Mouse (Mus musculus) frontal cortex, adult 2 months (tissue): ENCODE measurements around the gene Thsd4. TPM values are rescaled to one million over a fixed set of nuclear protein-coding genes. Genes with fewer than 3 reads are reported as not detected.

Experiments
- DNase-seq, 2 experiments: peaks; one replicate each; pipeline ENCODE4 v3.0.0; 2022; ENCODE audit warnings: low spot score in 1 of 2; ENCODE audit errors: extremely low spot score in 1 of 2
- polyA plus RNA-seq: library from polyadenylated mRNA; depleted of rRNA; stranded (reverse); fragments of >200 nt; gene quantifications from 2 replicates; pipeline ENCODE4 v1.2.3, GENCODE M21; 2012

The Thsd4 gene
- polyA plus RNA-seq, 1 experiment: 4.7 TPM

DNA sequence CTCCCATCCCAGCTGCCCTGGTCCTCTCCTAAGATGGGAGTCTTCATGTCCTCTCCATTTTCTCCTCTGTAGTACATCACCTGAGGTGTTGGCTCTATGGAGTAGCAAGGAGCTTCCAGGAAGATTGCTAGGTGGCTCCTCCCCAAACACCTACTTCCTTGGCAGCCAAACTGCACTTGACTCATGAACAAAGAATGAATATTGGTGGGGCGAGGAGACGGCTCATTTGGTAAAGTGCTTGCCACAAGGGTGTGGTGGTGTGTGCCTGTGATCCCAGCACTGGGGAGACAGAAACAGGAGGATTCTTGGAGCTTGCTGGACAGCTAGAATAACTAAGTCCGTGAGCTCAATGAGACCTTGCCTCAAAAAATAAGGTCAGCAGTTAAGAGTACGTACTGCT lies 128.9 kb downstream of the Thsd4 start:
- DNase-seq: no peak

DNA sequence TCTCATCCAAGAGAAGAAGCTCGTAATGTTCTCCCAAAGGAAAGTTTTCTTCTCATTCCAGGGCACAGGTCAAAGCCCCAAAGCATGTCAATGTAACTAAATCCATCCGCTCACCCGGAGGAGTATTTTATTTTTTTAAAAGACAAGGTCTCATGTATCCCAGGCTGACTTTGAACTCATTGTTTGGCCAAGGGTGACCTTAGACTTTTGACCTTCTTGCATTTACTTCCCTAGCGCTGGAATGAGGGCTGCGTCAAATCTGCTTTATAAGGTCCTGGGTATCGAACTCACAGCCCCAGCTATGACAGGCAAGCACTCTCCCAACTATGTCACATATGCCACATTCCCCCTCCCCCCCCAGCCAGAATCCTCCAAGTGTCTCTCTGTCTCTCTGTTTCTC lies 137.1 kb downstream of the Thsd4 start:
- DNase-seq: no peak

- peak in 1 of 2 experiments; percentile 15 for DNase-seq
Observed at GRCm38 (mm10) chr9:60382941-60383340, 138.9 kb downstream of the Thsd4 start.

DNA sequence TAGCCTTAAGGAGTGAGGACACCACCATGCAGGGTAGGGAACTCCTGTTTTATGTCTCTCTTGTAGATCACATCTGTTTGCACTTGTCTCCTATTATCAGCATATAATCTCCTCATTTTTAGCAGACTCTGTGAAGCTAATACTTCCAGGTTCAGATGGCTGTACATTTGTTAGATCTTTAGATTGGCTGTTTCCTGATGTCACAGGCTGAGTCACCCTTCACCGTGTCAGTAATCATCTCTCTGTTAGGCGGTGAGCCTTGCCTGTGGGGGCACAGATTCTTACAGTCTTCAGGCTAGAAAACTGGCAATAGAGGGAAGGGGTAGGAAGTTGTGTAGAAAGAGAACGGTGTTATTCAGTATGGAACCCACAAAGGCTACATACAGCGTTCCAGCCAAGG lies 139.3 kb downstream of the Thsd4 start:
- peak; percentile 18 to 34 for DNase-seq

GRCm38 (mm10) chr9:60381010-60381409 lies 140.8 kb downstream of the Thsd4 start:
- DNase-seq: no peak

DNA sequence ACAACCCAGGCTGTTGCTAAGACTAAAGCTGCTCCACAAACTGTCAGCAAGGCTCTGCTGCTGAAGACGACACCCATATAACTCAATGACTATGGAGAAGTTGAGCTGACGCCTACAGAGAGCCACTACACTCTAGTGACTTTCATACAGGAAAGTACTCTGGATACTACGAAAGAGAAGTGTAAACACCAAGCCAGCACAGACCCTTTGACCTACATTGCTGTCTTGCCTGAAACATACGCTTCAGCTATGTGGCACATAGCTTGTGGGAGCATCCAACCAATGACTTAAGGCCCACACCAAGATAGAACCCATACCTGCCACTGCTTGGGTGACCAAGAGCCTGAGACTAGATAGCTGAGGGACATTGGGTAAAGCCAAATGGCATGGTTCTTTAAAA lies 141.3 kb downstream of the Thsd4 start:
- DNase-seq: no peak

- DNase-seq: no peak
Observed at GRCm38 (mm10) chr9:60378235-60378634, 143.6 kb downstream of the Thsd4 start.

DNA sequence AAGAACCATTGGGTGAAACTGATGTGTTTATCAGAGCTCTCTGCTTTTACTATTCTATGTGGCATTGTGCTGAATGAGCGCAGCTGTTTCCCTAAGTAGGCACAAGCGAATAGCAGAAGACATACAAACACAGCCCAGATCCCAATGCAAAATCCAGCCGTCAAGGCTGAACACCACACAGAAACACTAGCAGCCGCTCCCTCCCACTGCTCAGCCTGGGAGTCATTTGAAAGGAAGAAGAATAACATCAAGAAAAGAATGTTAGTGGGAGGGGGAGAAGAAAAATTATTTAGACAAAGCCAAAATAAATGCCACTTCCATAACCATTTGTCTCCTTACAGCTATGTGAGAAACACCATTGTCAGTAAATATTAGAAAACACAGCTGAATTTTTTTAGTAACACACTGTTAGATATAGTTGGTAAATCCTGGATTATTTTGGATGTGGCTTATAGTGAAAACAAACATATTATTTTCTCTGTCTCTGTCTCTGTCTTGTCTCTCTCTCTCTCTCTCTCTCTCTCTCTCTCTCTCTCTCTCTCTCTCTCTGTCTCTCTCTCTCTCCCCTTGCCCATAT lies 148.6 kb downstream of the Thsd4 start:
- DNase-seq: peak in 1 of 2 experiments; percentile 38

DNA sequence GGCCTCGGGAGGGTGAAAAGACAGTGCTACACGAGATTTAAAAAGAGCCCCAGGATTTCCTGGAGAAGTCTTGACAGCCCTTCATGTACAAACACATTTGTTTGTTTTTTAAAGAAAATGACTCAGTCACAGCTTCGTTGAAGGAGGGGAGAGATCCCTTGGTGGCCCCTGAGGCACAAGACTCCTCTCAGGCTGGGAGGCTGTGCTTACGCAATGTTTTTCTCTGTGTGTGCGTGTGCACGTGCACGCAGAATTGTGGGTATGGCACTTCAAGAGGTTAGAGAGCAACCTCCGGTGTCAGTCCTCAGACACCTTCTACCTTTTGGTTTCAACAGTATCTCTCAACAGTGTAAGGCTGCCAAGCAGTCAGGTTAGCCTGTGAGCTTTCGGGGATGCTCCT lies 153.3 kb downstream of the Thsd4 start:
- DNase-seq: no peak

GRCm38 (mm10) chr9:60367617-60368305 lies 154.1 kb downstream of the Thsd4 start:
- DNase-seq: no peak

GRCm38 (mm10) chr9:60364166-60364781 lies 157.6 kb downstream of the Thsd4 start:
- no peak for DNase-seq

DNA sequence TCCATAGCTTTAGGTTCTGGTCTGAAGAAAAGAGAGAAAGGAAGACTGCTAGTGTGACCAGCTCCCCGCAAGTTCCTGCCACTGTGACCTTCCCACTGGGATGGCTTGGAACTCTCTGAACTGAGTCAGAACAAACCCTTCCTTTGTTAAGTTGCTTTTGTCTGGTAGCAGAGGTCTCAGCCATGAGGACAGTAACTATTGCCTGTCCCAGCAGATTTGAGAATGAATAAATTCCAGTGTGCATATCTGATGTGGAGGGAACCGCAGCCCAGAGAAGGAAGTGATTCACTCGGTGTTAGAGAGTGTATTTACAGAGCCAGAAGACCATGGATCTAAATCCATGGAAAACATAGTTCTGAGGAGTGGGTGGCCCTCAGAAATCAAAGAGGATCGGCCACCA lies 169.5 kb downstream of the Thsd4 start:
- DNase-seq: no peak

DNA sequence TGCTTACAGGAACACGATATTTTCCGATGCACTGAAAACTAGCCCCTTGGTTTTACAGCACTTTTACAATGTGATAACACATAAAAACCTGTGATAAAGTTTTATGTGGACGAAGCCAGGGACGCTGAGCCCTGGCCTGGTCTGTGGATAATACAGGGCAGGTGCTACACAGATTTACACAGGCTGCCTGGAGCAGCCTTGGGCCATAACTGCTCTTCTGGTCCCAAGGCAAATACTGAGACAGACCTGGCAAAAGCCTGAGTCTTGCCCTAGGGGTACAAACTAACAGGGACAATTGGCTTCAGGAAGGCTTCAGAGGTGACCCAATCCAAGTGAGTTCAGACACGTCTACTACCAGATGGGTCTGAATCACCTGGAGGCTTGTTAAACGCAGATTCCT lies 170.7 kb downstream of the Thsd4 start:
- no peak for DNase-seq

- no peak for DNase-seq
Observed at GRCm38 (mm10) chr9:60336147-60336546, 185.7 kb downstream of the Thsd4 start.

DNA sequence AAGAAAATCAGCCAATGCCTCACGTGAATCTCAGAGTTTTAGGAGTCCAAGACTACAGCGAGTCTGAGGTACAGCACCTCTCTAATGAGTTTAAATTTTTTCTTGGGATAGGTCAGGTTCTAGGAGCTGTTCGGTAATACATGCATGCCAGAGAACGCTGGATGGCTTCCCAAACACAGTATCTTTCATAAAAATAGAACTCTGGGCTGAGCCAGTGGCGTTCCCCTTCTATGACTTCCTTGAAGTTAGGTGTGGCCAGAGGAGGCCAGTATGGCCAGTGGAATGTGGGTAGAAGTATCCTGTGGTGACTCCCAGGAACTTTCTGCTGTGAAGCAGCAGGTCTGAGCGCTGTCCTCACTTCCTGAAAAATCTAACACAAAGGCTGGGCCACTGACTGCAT lies 186.4 kb downstream of the Thsd4 start:
- DNase-seq: no peak

DNA sequence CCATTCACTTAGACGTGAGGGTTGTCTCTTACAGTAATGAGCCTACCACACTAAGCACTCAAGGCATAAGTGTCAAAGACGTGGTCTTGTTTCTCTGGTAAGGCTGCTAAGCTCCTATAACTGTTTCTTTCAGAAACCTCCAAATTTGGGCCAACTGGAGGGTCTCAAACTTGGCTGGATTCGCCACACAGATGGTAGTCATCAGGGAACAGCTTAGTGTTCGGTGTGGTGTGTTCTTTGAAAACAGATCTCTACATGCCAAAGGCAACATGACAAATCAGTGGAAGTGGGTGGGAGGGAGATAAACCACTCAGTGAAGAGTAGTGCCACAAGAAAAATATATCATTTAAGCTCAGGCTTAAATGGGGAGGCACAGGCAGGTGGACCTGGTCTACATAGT lies 191.9 kb downstream of the Thsd4 start:
- no peak for DNase-seq

DNA sequence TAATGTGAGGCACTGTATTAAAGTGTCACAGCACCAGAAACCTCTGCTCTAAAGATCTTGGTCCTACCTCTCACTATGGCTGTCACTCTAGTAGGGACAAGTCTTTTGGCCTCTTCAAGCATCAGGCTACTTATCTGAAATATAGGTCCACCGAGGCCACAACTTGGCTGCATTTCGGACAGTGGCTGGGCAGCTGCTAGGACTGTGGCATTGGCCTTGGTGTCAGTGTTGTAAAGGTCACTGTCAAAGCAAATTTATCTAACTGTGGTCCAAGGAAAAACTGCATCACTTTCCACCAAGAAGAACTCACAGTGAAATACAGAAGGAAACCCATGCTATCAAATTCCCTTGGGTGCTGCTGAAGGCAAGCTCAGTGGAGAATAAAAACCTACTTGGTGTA lies 197.1 kb downstream of the Thsd4 start:
- DNase-seq: no peak

DNA sequence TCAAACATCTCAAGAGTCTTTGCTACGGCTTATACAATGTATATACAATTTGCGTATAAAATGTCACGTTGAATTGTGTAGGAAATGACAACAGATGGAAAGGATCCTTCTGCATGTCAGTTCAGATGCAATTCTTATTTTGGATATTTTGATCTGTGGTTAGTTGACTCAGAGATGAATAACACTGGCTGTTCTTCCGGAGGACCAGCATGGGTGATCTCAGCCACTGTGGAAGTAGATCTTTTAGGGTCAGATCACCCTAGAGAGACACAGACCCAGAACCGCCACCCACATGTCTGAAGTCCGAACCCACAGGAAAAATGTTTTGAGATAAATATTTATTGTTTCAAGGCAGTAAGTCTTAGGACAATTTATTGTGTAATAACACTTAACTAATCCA lies 198.4 kb downstream of the Thsd4 start:
- peak in 1 of 2 experiments; percentile 10 for DNase-seq

DNA sequence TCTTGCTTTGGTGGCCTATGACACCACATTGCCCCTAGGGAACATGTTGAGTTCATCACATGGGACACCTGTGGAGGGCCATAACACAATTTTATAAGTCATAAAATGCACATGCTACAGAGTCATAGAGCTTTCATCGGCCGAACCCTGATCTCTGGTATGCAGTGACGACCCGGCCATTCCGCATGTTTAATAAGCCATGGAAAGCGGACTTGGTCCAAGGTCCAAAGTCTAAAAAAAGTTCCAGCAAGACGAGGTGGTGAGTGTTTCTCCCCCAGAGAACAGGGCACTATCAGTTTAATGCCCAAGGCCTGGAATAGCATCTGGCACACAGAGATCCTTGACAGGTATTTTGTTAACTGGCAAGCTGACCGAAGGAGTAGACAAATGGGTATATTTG lies 204.6 kb downstream of the Thsd4 start:
- DNase-seq: no peak

DNA sequence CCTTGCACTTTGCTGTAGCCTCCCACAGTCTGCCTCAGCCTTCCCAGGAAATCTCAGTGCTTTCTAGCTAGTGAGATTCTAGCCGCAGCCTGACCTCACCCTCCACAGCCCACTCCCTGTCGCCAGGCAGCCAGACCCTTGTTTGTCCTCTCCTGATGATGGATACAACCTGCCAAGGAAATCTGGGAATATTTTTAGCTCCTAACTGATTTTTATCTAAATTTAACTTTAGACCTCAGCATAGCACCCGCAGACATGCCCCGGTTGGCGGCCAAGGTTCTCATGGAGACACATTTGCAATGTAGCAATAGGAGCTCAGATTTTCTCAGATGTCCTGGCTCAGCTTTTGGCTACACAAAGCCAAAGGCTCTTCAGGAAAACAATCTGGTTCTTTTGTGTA lies 205.3 kb downstream of the Thsd4 start:
- DNase-seq: no peak

DNA sequence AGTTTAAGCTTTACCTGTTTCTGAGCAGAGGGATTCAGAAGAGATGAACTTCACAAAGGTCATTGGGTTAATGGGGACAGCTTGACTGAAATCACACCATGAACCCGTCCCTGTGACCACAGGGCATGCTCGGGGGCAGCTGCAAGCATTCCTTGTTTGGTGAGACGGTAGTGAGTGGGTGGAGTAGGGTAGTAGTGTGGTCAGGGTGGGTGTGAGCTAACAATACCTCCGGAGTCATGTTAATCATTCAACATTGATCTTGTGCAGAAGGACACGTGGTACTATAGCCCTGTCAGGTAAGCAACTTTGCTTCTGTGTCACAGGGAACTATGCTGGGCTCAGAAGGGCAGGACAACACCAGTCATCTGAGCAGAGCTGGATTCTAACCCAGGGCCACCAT lies 206.3 kb downstream of the Thsd4 start:
- DNase-seq: no peak

DNA sequence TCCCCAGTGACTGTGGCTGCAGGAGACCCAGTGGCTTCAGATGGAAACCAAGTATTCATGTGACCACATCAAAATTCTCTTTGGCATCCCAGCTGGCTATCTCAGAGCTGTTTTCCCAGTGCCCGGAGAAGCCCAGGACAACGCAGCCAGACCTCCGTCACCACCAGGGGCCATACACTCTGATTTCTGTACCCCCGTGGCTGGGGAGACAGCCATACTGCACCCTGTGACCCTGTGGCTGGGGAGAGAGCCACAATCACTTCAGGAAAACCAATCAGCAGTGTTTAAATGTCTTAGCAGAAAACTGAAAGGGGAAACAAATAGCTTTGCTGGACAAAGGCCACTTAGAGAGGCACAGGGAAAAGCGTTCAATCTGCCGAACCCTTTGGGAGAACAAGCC lies 208.2 kb downstream of the Thsd4 start:
- no peak for DNase-seq
